In genomic region chr8:126929607-126930161, GRCm38 (mm10) we compare ENCODE assay signal across 9 mouse cellular contexts. TPM values are rescaled to one million over a fixed set of nuclear protein-coding genes. Genes with fewer than 3 reads are reported as not detected.
A peak's percentile ranks its signal among the peaks of the same experiment; 100 is the strongest.
DNase-seq lines count a peak whose midpoint lies in the region; ATAC-seq lines count a peak whose summit lies in the region.
"Had no signal": no experiment of that assay in that cellular context is flagged by ENCODE, and none has a peak within 500 bp of the region (broad histone marks: within the 10 kb centered on the region; RNA-seq: fewer than 3 reads in every experiment).

No protein-coding gene starts in this region.

- ATAC-seq in hindbrain, embryonic 11.5 days (ENCODE audit: low FRiP score), result 0 out of 2 replicates have a peak, but pooled peaks have one; percentile 19
- ATAC-seq in hindbrain, embryonic 12.5 days (ENCODE audit: low FRiP score), result no peak
- ATAC-seq in heart, embryonic 14.5 days (ENCODE audit: insufficient number of reproducible peaks, insufficient read depth, low FRiP score, low read depth), result peak; percentile 32; the same call in 1 of the 2 replicates
- peak; percentile 88 for ATAC-seq in megakaryocyte, adult 5-6 weeks (ENCODE audit: poor library complexity, severe bottlenecking)

- no peaks in the 10 kb centered on the region for H3K27me3 ChIP-seq in hindbrain, embryonic 11.5 days (ENCODE audit: control insufficient read depth, insufficient read depth, low read length)
- no peaks in the 10 kb centered on the region for H3K27me3 ChIP-seq in hindbrain, embryonic 12.5 days
- no peaks in the 10 kb centered on the region for H3K27me3 ChIP-seq in heart, embryonic 14.5 days (ENCODE audit: control insufficient read depth, insufficient read depth, low read length)
- H3K27me3 ChIP-seq: midbrain, embryonic 12.5 days had no signal

- H3K4me1 ChIP-seq in hindbrain, embryonic 11.5 days (replicated peaks; ENCODE audit: control insufficient read depth, insufficient read depth, low read length), result no peaks in the 10 kb centered on the region
- H3K4me1 ChIP-seq in hindbrain, embryonic 12.5 days, result no peaks in the 10 kb centered on the region
- peaks cover 4 to 22% of the 10 kb centered on the region in 2 experiments; a peak in 3 of 4 replicates for H3K4me1 ChIP-seq in heart, embryonic 14.5 days (ENCODE audit: control insufficient read depth in 2 of 2, insufficient read depth in 2 of 2, low read length in 2 of 2)
- H3K4me1 ChIP-seq: midbrain, embryonic 12.5 days had no signal

- 0 out of 2 replicates have a peak, but pooled peaks cover 3% of the 10 kb centered on the region for H3K36me3 ChIP-seq in hindbrain, embryonic 11.5 days (ENCODE audit: control insufficient read depth, insufficient read depth, low read length)
- peaks cover 31% of the 10 kb centered on the region for H3K36me3 ChIP-seq in hindbrain, embryonic 12.5 days
- H3K36me3 ChIP-seq in heart, embryonic 14.5 days (ENCODE audit: control insufficient read depth, insufficient read depth, low read length), result peaks cover 73% of the 10 kb centered on the region

- H3K4me3 ChIP-seq in hindbrain, embryonic 11.5 days (ENCODE audit: low read depth, low read length), result no peak overlapping the region
- H3K4me3 ChIP-seq in hindbrain, embryonic 12.5 days, result no peak overlapping the region
- H3K4me3 ChIP-seq in heart, embryonic 14.5 days (ENCODE audit: control insufficient read depth in 1 of 2, insufficient read depth in 1 of 2, low read depth in 1 of 2, low read length in 2 of 2), result no peak overlapping the region
- H3K4me3 ChIP-seq: midbrain, embryonic 12.5 days had no signal

- no peak overlapping the region for H3K27ac ChIP-seq in hindbrain, embryonic 11.5 days (ENCODE audit: low read depth, low read length)
- H3K27ac ChIP-seq in hindbrain, embryonic 12.5 days, result no peak overlapping the region
- H3K27ac ChIP-seq in heart, embryonic 14.5 days (replicated peaks in 1 of 2; ENCODE audit: control insufficient read depth in 1 of 2, insufficient read depth in 1 of 2, low read depth in 2 of 2, low read length in 2 of 2), result peak overlapping the region; percentile 43 to 56; a peak in 3 of 4 replicates
- H3K27ac ChIP-seq: midbrain, embryonic 12.5 days had no signal

- H3K4me2 ChIP-seq in hindbrain, embryonic 11.5 days (replicated peaks; ENCODE audit: low read depth, low read length), result no peak overlapping the region
- no peak overlapping the region for H3K4me2 ChIP-seq in hindbrain, embryonic 12.5 days (replicated peaks)
- H3K4me2 ChIP-seq in heart, embryonic 14.5 days (ENCODE audit: low read length), result no peak overlapping the region
- H3K4me2 ChIP-seq: midbrain, embryonic 12.5 days had no signal

- H3K9ac ChIP-seq in hindbrain, embryonic 11.5 days (ENCODE audit: low read depth, low read length), result no peak overlapping the region
- H3K9ac ChIP-seq in hindbrain, embryonic 12.5 days, result no peak overlapping the region
- no peak overlapping the region for H3K9ac ChIP-seq in heart, embryonic 14.5 days (ENCODE audit: low read length)
- H3K9ac ChIP-seq: midbrain, embryonic 12.5 days had no signal

- H3K9me3 ChIP-seq in hindbrain, embryonic 11.5 days (ENCODE audit: control insufficient read depth, low read length), result no peaks in the 10 kb centered on the region
- H3K9me3 ChIP-seq in hindbrain, embryonic 12.5 days (replicated peaks), result no peaks in the 10 kb centered on the region
- no peaks in the 10 kb centered on the region for H3K9me3 ChIP-seq in heart, embryonic 14.5 days (ENCODE audit: control insufficient read depth, low read length)
- H3K9me3 ChIP-seq: midbrain, embryonic 12.5 days had no signal

- WGBS in hindbrain, embryonic 11.5 days, result 76% methylated on average over 3 of the region's 3 CpGs
- WGBS in hindbrain, embryonic 12.5 days, result 72% methylated on average over 3 of the region's 3 CpGs
- WGBS in heart, embryonic 14.5 days, result 63% methylated on average over 3 of the region's 3 CpGs

- peak; percentile 85 for DNase-seq in hindbrain, embryonic 11.5 days (ENCODE audit: low spot score)
- peak; percentile 71 to 94 for DNase-seq in adrenal gland, adult (ENCODE audit: inconsistent age in 2 of 2, low spot score in 1 of 2)
- DNase-seq in embryo, embryonic 10.5 days (ENCODE audit: low spot score), result peak; percentile 85
- DNase-seq in layer of hippocampus, postnatal 14 days (ENCODE audit: low spot score in 2 of 2), result peak; percentile 67 to 73
- peak; percentile 65 to 74 for DNase-seq in spleen, postnatal 10 days (ENCODE audit: low spot score in 2 of 2)

RNA-seq across cellular contexts. Expression of gene Tomm20, which starts 16.0 kb away (rescaled TPM):
- polyA plus RNA-seq in hindbrain, embryonic 11.5 days (2014; fragmentation: Nextera tagmentation; extraction: Ambion mirVana), result 235 and 238 TPM in 2 replicates
- polyA plus RNA-seq in hindbrain, embryonic 12.5 days (2016; fragmentation: Nextera tagmentation; extraction: Ambion mirVana), result 181 and 182 TPM in 2 replicates
- 197 and 200 TPM in 2 replicates for polyA plus RNA-seq in heart, embryonic 14.5 days (2014; fragmentation: Nextera tagmentation; extraction: Ambion mirVana)
- total RNA-seq in layer of hippocampus, postnatal 14 days (2021), result 100 to 1,000 TPM; 165 to 178 TPM
- 47.7 and 70.1 TPM in 2 replicates for total RNA-seq in megakaryocyte, adult 5-6 weeks (2015)
- total RNA-seq in megakaryocyte, adult 5-6 weeks (2017), result 69.9 and 71.9 TPM in 2 replicates

RNA-seq across cellular contexts. Expression of gene Rbm34, which starts 41.2 kb away (rescaled TPM):
- 32.6 and 33.8 TPM in 2 replicates for polyA plus RNA-seq in hindbrain, embryonic 11.5 days (2014; fragmentation: Nextera tagmentation; extraction: Ambion mirVana)
- polyA plus RNA-seq in hindbrain, embryonic 12.5 days (2016; fragmentation: Nextera tagmentation; extraction: Ambion mirVana), result 31.4 and 34.1 TPM in 2 replicates
- polyA plus RNA-seq in heart, embryonic 14.5 days (2014; fragmentation: Nextera tagmentation; extraction: Ambion mirVana), result 10.7 and 11.7 TPM in 2 replicates
- total RNA-seq in layer of hippocampus, postnatal 14 days (2021), result 10 to 100 TPM; 14.0 to 14.8 TPM
- total RNA-seq in megakaryocyte, adult 5-6 weeks (2015), result 22.9 and 32.9 TPM in 2 replicates
- 28.2 and 35.2 TPM in 2 replicates for total RNA-seq in megakaryocyte, adult 5-6 weeks (2017)

Comparison
In these comparisons a context has a peak if more than half of its experiments do, and no peak if none do; other contexts are left out.
1. H3K27ac ChIP-seq: peak in heart, embryonic 14.5 days (2 of 2); none in hindbrain, embryonic 11.5 days (single experiment) and hindbrain, embryonic 12.5 days (single experiment).
2. Peak in every context shown above with its lines, with median percentiles within 50 percentile points of each other: DNase-seq.